Mouse (Mus musculus) hindbrain, embryonic 12.5 days (tissue): ENCODE measurements around the gene Gm45623. TPM values are rescaled to one million over a fixed set of nuclear protein-coding genes. Genes with fewer than 3 reads are reported as not detected.

ENCODE experiments used
- ATAC-seq: fragments of 200-750 bp; cut with Nextera tagmentation; 2 replicates; pipeline ENCODE4 v1.8.0; 2017; ENCODE audit warnings: moderate TSS enrichment; ENCODE audit not compliant: low FRiP score
- H3K27ac ChIP-seq: fragments of 300-500 bp; sonication (generic); 2 replicates; pipeline ENCODE4 v1.5.1; 2016; ENCODE audit warnings: mild to moderate bottlenecking
- H3K27me3 ChIP-seq: fragments of 300-500 bp; sonication (generic); 2 replicates; pipeline ENCODE4 v1.6.1; 2016; ENCODE audit warnings: mild to moderate bottlenecking
- H3K36me3 ChIP-seq: fragments of 300-500 bp; sonication (generic); 2 replicates; pipeline ENCODE4 v1.6.1; 2016; ENCODE audit warnings: mild to moderate bottlenecking
- H3K4me1 ChIP-seq: fragments of 300-500 bp; sonication (generic); 2 replicates; pipeline ENCODE4 v1.6.1; 2016
- H3K4me2 ChIP-seq: fragments of 300-500 bp; sonication (generic); replicated peaks from 2 replicates; pipeline ENCODE4 v1.6.1; 2016; ENCODE audit warnings: mild to moderate bottlenecking
- H3K4me3 ChIP-seq: fragments of 300-500 bp; sonication (generic); 2 replicates; pipeline ENCODE4 v1.5.1; 2016; ENCODE audit warnings: mild to moderate bottlenecking
- H3K9ac ChIP-seq: fragments of 300-500 bp; sonication (generic); 2 replicates; pipeline ENCODE4 v1.6.1; 2016; ENCODE audit warnings: mild to moderate bottlenecking, moderate library complexity
- H3K9me3 ChIP-seq: fragments of 300-500 bp; sonication (generic); replicated peaks from 2 replicates; pipeline ENCODE4 v1.6.1; 2016; ENCODE audit warnings: mild to moderate bottlenecking
- WGBS: fragments of 180-500 bp; shearing (Covaris S2); methylation state at CpG from one replicate; pipeline ENCODE4 v1.1.7; 2016; 5-methylcytosine and 5-hydroxymethylcytosine counted together
- polyA plus RNA-seq: library from polyadenylated mRNA; unstranded; fragments of >200 nt; fragmentation: Nextera tagmentation; extraction: Ambion mirVana; gene quantifications from 2 replicates; pipeline ENCODE4 v1.2.1, GENCODE M21; 2016

Gene Gm45623
- polyA plus RNA-seq, 1 experiment from 2014 or later = not detected

GRCm38 (mm10) chr13:56747554-56747953 is 6.1 kb downstream of the Gm45623 start:
- Histone ChIP-seq H3K36me3 (no peaks in the 10 kb centered on the region), H3K9me3 (no peaks in the 10 kb centered on the region), H3K4me3 (no peak overlapping the region), H3K27me3 (peaks cover 22% of the 10 kb centered on the region), H3K4me2 (no peak overlapping the region), H3K27ac (no peak overlapping the region), H3K4me1 (peaks cover 8% of the 10 kb centered on the region), H3K9ac (no peak overlapping the region)
- WGBS = 76% methylated on average over 8 of the region's 8 CpGs
- no peak for ATAC-seq

- ATAC-seq = no peak
- no peak overlapping the region for H3K4me2 ChIP-seq
- H3K36me3 ChIP-seq = peaks cover under 1% of the 10 kb centered on the region; the same call in 1 of the 2 replicates
- no peaks in the 10 kb centered on the region for H3K9me3 ChIP-seq
- H3K4me3 ChIP-seq = no peak overlapping the region
- H3K4me1 ChIP-seq = peaks cover 3% of the 10 kb centered on the region
- WGBS = 75% methylated on average over 10 of the region's 10 CpGs
- no peak overlapping the region for H3K27ac ChIP-seq
- H3K9ac ChIP-seq = no peak overlapping the region
- H3K27me3 ChIP-seq = peaks cover 16% of the 10 kb centered on the region
Observed at GRCm38 (mm10) chr13:56746739-56747532, 6.7 kb downstream of the Gm45623 start.

GRCm38 (mm10) chr13:56742325-56742901 is 11.2 kb downstream of the Gm45623 start:
- Histone ChIP-seq H3K4me3 (no peak overlapping the region), H3K36me3 (peaks cover 29% of the 10 kb centered on the region), H3K27me3 (no peaks in the 10 kb centered on the region), H3K4me1 (0 out of 2 replicates have a peak, but pooled peaks cover 2% of the 10 kb centered on the region), H3K4me2 (no peak overlapping the region), H3K9ac (no peak overlapping the region), H3K27ac (no peak overlapping the region), H3K9me3 (no peaks in the 10 kb centered on the region)
- no peak for ATAC-seq
- 72% methylated on average over 6 of the region's 6 CpGs for WGBS

- Histone ChIP-seq H3K4me2 (no peak overlapping the region), H3K9ac (no peak overlapping the region), H3K4me1 (0 out of 2 replicates have a peak, but pooled peaks cover 2% of the 10 kb centered on the region), H3K36me3 (peaks cover 35% of the 10 kb centered on the region), H3K27me3 (no peaks in the 10 kb centered on the region), H3K4me3 (no peak overlapping the region), H3K27ac (no peak overlapping the region), H3K9me3 (no peaks in the 10 kb centered on the region)
- WGBS = 87% methylated on average over 7 of the region's 7 CpGs
- no peak for ATAC-seq
Observed at GRCm38 (mm10) chr13:56741691-56742090, 11.9 kb downstream of the Gm45623 start.

- no peaks in the 10 kb centered on the region for H3K27me3 ChIP-seq
- H3K9me3 ChIP-seq = no peaks in the 10 kb centered on the region
- H3K27ac ChIP-seq = no peak overlapping the region
- no peak overlapping the region for H3K9ac ChIP-seq
- 0 out of 2 replicates have a peak, but pooled peaks cover 2% of the 10 kb centered on the region for H3K4me1 ChIP-seq
- no peak for ATAC-seq
- no peak overlapping the region for H3K4me3 ChIP-seq
- WGBS = 91% methylated on average over 6 of the region's 6 CpGs
- no peak overlapping the region for H3K4me2 ChIP-seq
- peaks cover 45% of the 10 kb centered on the region for H3K36me3 ChIP-seq
Observed at GRCm38 (mm10) chr13:56740496-56740895, 13.1 kb downstream of the Gm45623 start.

GRCm38 (mm10) chr13:56739556-56739955 is 14.1 kb downstream of the Gm45623 start:
- H3K27ac ChIP-seq = no peak overlapping the region
- ATAC-seq = no peak
- peaks cover 46% of the 10 kb centered on the region for H3K36me3 ChIP-seq
- no peaks in the 10 kb centered on the region for H3K9me3 ChIP-seq
- no peak overlapping the region for H3K4me3 ChIP-seq
- 0 out of 2 replicates have a peak, but pooled peaks cover 2% of the 10 kb centered on the region for H3K4me1 ChIP-seq
- H3K27me3 ChIP-seq = no peaks in the 10 kb centered on the region
- no peak overlapping the region for H3K9ac ChIP-seq
- WGBS = 96% methylated on average over 5 of the region's 5 CpGs
- H3K4me2 ChIP-seq = no peak overlapping the region

- H3K27me3 ChIP-seq = no peaks in the 10 kb centered on the region
- H3K9ac ChIP-seq = no peak overlapping the region
- 68% methylated on average over 6 of the region's 6 CpGs for WGBS
- H3K4me3 ChIP-seq = no peak overlapping the region
- H3K27ac ChIP-seq = no peak overlapping the region
- H3K4me1 ChIP-seq = no peaks in the 10 kb centered on the region
- no peak overlapping the region for H3K4me2 ChIP-seq
- peaks cover 77% of the 10 kb centered on the region for H3K36me3 ChIP-seq
- no peak for ATAC-seq
- H3K9me3 ChIP-seq = no peaks in the 10 kb centered on the region
Observed at GRCm38 (mm10) chr13:56735212-56735875, 18.3 kb downstream of the Gm45623 start.

- no peak overlapping the region for H3K4me3 ChIP-seq
- 92% methylated on average over 4 of the region's 4 CpGs for WGBS
- H3K36me3 ChIP-seq = peaks cover 78% of the 10 kb centered on the region
- H3K4me2 ChIP-seq = no peak overlapping the region
- no peaks in the 10 kb centered on the region for H3K9me3 ChIP-seq
- ATAC-seq = no peak
- no peak overlapping the region for H3K9ac ChIP-seq
- no peaks in the 10 kb centered on the region for H3K27me3 ChIP-seq
- no peaks in the 10 kb centered on the region for H3K4me1 ChIP-seq
- H3K27ac ChIP-seq = no peak overlapping the region
Observed at GRCm38 (mm10) chr13:56734617-56735016, 19.0 kb downstream of the Gm45623 start.

GRCm38 (mm10) chr13:56729046-56729445 is 24.6 kb downstream of the Gm45623 start:
- Histone ChIP-seq H3K9ac (no peak overlapping the region), H3K4me3 (no peak overlapping the region), H3K9me3 (no peaks in the 10 kb centered on the region), H3K4me2 (no peak overlapping the region), H3K27me3 (no peaks in the 10 kb centered on the region), H3K27ac (no peak overlapping the region), H3K4me1 (no peaks in the 10 kb centered on the region), H3K36me3 (peaks cover 84% of the 10 kb centered on the region)
- ATAC-seq = no peak
- 95% methylated on average over 7 of the region's 7 CpGs for WGBS

- no peaks in the 10 kb centered on the region for H3K27me3 ChIP-seq
- no peaks in the 10 kb centered on the region for H3K9me3 ChIP-seq
- H3K4me1 ChIP-seq = no peaks in the 10 kb centered on the region
- 95% methylated on average over 4 of the region's 4 CpGs for WGBS
- no peak overlapping the region for H3K27ac ChIP-seq
- no peak overlapping the region for H3K4me2 ChIP-seq
- H3K36me3 ChIP-seq = peaks cover 70% of the 10 kb centered on the region
- no peak overlapping the region for H3K4me3 ChIP-seq
- no peak for ATAC-seq
- no peak overlapping the region for H3K9ac ChIP-seq
Observed at GRCm38 (mm10) chr13:56726551-56726950, 27.1 kb downstream of the Gm45623 start.

- peaks cover 18% of the 10 kb centered on the region for H3K36me3 ChIP-seq
- H3K4me2 ChIP-seq = no peak overlapping the region
- no peaks in the 10 kb centered on the region for H3K27me3 ChIP-seq
- 92% methylated on average over 2 of the region's 2 CpGs for WGBS
- no peak overlapping the region for H3K27ac ChIP-seq
- peaks cover 15% of the 10 kb centered on the region for H3K4me1 ChIP-seq
- no peak overlapping the region for H3K4me3 ChIP-seq
- ATAC-seq = no peak
- H3K9me3 ChIP-seq = no peaks in the 10 kb centered on the region
- H3K9ac ChIP-seq = no peak overlapping the region
Observed at GRCm38 (mm10) chr13:56712221-56712620, 41.4 kb downstream of the Gm45623 start.

GRCm38 (mm10) chr13:56710620-56711019 is 43.0 kb downstream of the Gm45623 start:
- Histone ChIP-seq H3K27me3 (no peaks in the 10 kb centered on the region), H3K27ac (no peak overlapping the region), H3K4me3 (no peak overlapping the region), H3K36me3 (peaks cover 27% of the 10 kb centered on the region), H3K4me1 (peaks cover 26% of the 10 kb centered on the region), H3K9me3 (no peaks in the 10 kb centered on the region), H3K9ac (no peak overlapping the region), H3K4me2 (no peak overlapping the region)
- WGBS = 65% methylated on average over 2 of the region's 2 CpGs
- ATAC-seq = no peak
